Mouse (Mus musculus) lung, adult 18-20 months (tissue): ENCODE measurements at regions not wholly inside any gene's neighbourhood (a gene's known extent, or its start where the extent isn't known, plus 50 kb on each side); places are given as distances from the start of the nearest gene placed in this dataset.

Source experiments
- DNase-seq, 2 experiments: peaks; one replicate each; pipeline ENCODE4 v3.0.0; 2022; ENCODE audit warnings: mixed read lengths in 2 of 2

DNA sequence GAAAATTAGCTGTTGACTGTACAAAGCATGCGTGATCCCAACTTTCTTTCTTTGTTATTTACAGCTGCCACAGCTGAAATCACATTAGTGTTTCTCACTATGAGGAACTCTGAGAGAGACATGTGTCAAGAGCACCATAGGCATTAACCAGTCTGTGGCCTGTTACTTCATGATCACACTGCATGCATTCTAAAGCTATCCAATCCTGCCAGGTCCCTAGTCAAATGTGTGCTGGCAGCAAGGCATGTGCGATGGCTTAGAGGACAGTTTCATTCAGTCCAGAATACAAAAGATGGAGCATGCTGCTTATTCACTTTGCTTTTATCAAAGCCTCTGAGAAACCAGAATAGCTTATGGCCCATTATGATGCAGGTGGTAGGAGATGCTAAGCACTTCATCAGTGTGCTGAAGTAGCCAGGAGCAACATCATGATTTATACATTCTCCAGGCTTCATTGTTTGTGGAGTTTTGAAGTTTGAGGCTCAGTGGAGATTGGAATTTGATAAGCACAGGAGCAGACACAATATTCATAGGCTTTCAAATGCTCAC is 882.9 kb upstream of the Lrrn3 start:
- no peak for DNase-seq

- DNase-seq = no peak
Observed at GRCm38 (mm10) chr12:42338996-42339680, 852.9 kb upstream of the Lrrn3 start.

- no peak for DNase-seq
Observed at GRCm38 (mm10) chr12:42306429-42306828, 820.2 kb upstream of the Lrrn3 start.

- no peak for DNase-seq
Observed at GRCm38 (mm10) chr12:42277241-42278032, 791.2 kb upstream of the Lrrn3 start.

- no peak for DNase-seq
Observed at GRCm38 (mm10) chr12:42250410-42250809, 764.2 kb upstream of the Lrrn3 start.

DNA sequence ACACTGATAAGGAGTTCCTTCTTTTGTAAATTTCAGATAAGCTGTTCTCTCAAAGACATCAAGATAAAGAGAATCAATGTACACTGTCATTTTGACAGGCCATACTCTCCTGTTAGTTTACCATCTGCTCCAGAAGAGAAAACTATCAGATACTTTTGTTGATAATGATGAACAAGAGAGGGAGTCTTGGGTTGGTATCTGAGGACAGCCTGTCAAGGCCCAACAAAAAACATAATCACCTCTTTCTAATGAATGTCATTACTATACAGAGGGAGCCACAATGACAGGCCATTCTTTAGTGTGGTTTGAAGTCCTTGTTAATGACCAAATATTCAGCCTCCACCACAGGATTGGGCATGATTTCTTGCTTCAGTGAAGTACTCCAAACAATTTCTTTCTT is 743.0 kb upstream of the Lrrn3 start:
- DNase-seq = no peak

- DNase-seq = peak; percentile 5 to 17
Observed at GRCm38 (mm10) chr12:42181646-42182045, 695.4 kb upstream of the Lrrn3 start.

DNA sequence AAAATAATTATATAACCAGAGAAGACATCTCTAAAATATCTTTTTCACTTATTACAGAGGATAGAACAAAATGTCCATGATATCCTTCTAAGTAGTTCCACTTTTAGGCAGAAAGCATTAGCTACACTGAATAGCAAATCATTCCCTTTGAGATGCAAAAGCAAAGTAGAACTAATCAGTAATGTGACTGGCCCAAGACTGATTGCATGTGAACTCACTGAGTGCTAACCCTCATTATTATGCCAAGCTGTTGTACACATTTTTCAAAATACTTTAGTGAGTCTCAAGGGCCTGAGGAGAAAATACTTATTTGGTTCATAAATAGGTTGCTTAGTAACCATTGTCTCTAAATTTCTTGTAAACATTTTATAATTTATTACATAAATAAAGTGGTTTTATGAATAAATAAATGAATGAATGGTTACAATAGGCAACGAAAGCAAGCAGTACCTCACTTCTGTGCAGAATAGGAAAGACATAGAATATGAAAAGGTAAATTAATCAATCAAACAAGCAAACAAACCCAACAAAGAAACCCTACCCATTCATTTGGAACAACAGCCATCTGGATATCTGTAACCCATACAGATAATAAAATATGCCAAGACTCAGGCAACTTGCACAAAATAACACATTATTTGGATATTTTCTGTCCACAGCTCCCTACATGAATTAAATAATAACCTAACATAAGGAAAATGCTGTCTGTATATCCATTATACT is 693.9 kb upstream of the Lrrn3 start:
- DNase-seq = no peak

GRCm38 (mm10) chr12:42147971-42148370 is 661.7 kb upstream of the Lrrn3 start:
- no peak for DNase-seq

- DNase-seq = no peak
Observed at GRCm38 (mm10) chr12:42138694-42139442, 652.6 kb upstream of the Lrrn3 start.

DNA sequence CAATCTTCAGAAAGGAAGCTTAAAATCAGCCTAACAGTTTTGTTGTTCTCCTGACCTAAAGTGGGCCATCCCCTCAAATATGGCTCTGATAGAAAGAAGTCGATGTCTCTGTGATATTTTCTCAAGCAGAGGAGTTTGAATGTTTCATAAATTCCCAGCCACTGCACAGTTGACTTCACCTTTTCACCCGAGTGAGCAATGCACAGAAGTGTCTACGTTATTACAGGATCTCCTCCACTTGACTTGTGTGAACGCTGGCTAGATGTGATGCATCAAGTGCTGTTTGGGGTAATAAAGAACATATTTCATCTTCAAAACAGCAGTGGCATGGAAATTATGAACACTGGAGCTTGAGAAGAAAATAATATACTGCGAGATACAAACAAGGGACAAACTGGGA is 651.9 kb upstream of the Lrrn3 start:
- no peak for DNase-seq

GRCm38 (mm10) chr12:42137764-42138163 is 651.5 kb upstream of the Lrrn3 start:
- DNase-seq = no peak

DNA sequence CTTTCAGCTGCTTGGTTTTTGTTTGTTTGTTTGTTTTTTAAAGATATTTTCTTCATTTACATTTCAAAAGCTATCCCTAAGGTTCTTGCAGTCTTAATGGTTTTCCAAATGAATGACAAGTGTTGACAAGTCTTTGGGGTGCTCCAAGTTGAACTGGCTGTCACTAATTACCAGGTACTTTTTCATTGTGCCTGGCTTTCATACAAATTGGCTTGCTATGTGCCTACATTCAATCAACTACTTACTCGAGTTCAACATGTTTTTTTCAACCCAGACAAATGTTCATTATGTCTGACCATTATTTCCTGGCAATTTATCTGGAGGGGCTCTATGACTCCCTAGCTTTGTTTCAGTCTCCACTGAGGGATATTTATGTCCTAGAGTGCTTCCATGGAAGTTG is 614.0 kb upstream of the Lrrn3 start:
- DNase-seq = no peak

- no peak for DNase-seq
Observed at GRCm38 (mm10) chr12:42070401-42070800, 584.2 kb upstream of the Lrrn3 start.

GRCm38 (mm10) chr12:42063745-42064144 is 577.5 kb upstream of the Lrrn3 start:
- DNase-seq = peak in 1 of 2 experiments; percentile 23

GRCm38 (mm10) chr12:42049056-42049455 is 562.8 kb upstream of the Lrrn3 start:
- no peak for DNase-seq

DNA sequence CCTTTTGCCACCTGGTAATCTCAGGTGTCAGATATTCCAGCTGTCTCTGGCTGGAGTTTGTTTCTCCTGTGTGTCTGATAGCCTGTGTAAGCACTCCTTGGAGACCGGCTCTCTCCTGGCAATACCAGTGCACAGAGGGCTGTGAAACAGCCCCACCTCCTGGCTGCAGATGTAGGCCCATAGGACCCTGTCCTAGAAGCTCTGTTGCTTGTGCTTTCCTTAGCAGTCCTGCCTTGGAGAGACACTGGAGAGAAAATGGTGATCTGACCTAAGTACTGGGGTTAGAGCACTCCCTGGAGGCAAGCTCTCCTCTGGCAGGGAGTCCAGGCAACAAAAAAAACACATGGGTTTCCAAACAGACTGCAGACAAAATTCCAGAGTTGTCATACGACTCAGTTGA is 541.6 kb upstream of the Lrrn3 start:
- peak in 1 of 2 experiments; percentile 1 for DNase-seq

DNA sequence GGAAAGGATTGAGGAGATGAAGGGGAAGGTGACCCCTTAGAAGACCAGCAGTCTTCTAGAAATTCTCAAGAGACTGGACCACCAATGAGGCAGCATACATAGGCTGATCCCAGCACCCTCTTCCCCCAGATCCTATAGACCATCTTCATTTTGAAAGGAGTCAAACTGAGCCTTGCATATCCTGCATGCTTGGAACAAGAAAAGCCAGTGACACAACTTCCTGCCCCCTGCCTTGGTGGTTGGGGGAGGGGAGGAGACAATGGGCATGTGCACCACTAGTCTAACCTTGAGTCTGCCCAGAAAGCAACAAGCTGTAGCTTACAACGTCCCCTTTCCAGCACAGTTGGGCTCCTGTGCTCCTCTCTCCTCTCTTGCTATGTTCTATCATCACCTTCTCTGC is 531.3 kb upstream of the Lrrn3 start:
- no peak for DNase-seq

- no peak for DNase-seq
Observed at GRCm38 (mm10) chr12:42008827-42009383, 522.7 kb upstream of the Lrrn3 start.

DNA sequence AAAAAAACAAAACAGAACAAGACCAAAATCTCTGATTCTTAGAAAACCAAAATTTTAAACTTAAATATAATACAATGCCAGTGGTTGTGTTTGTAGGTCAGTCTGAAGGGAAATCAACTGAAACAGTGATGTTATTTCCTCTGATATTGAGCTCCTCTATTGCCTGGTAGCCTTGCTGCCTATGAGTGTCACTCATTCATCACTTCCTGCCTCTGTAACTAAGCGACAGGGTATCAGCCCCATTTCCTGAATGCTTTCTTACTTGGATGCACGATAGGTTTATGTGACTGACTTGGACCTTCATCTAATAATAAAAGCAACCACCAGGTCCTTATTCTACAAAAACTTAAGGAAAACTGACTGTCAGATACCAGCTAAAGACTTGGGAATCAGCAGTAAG is 520.7 kb upstream of the Lrrn3 start:
- DNase-seq = no peak
